Mouse (Mus musculus) erythroid progenitor cell, adult 5-6 weeks (primary cell): Measurements from ENCODE around the gene Dmpk. TPM values are rescaled to one million over a fixed set of nuclear protein-coding genes. Genes with fewer than 3 reads are reported as not detected.
"Not testable (repeated sequence)": the region's sequence is repeated elsewhere in the genome, so short reads cannot be mapped to it uniquely, and the experiment has no call there.

Experiments used
- ATAC-seq: replicated peaks from 2 replicates; pipeline ENCODE4 v1.8.0; 2016; ENCODE audit warnings: moderate number of reproducible peaks, mild to moderate bottlenecking, moderate TSS enrichment, inconsistent platforms; ENCODE audit not compliant: poor library complexity, low FRiP score, severe bottlenecking
- total RNA-seq, 2 experiments: library from RNA; stranded (forward) in 1 of 2; stranded (reverse) in 1 of 2; fragments of 150-400 nt in 1 of 2; fragments of 186-747, 209-891 nt in 1 of 2; gene quantifications; 2 replicates each; pipeline versions ENCODE4 v1.2.3 to v1.2.4; 2015 to 2017; ENCODE audit warnings: low replicate concordance in 2 of 2

Gene Dmpk
- total RNA-seq (2015; ENCODE audit: low replicate concordance), result 15.9 and 18.4 TPM in 2 replicates
- total RNA-seq (2017; ENCODE audit: low replicate concordance), result 4.2 and 5.0 TPM in 2 replicates

- ATAC-seq, result no peak
These were observed at the start of gene Dmpk for GRCm38 (mm10) chr7:19083701-19084100. Dmpk (plus strand) TSS chr7:19083849.

DNA sequence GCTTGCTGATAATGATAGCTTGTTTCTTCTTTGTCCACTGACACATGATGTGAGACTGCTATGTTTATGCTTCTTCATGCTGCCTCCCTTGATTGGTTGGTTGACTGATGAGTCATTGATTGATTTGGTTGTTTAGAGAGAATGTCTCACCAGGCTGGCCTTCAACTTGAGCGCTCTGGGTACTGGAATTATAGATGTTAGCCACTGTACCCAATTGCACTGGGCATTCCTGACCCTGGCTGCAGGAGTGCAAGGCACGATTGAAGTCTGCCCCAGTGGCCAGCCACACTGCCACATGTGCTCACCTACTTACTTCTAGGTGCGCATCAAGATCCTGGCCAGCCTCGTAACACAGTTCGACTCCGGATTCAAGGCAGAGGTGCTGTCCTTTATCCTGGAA lies 39.0 kb upstream of the Dmpk start:
- ATAC-seq, result no peak

- ATAC-seq, result no peak
These were observed 37.2 kb upstream of the Dmpk start for GRCm38 (mm10) chr7:19046286-19047069.

- ATAC-seq, result no peak
These were observed 35.6 kb upstream of the Dmpk start for GRCm38 (mm10) chr7:19048006-19048527.

GRCm38 (mm10) chr7:19049252-19049651 lies 34.4 kb upstream of the Dmpk start:
- no peak for ATAC-seq

GRCm38 (mm10) chr7:19050172-19050571 lies 33.5 kb upstream of the Dmpk start:
- ATAC-seq, result no peak

- no peak for ATAC-seq
These were observed 32.5 kb upstream of the Dmpk start for GRCm38 (mm10) chr7:19051161-19051560.

- no peak for ATAC-seq
These were observed 31.1 kb upstream of the Dmpk start for GRCm38 (mm10) chr7:19052345-19053135.

DNA sequence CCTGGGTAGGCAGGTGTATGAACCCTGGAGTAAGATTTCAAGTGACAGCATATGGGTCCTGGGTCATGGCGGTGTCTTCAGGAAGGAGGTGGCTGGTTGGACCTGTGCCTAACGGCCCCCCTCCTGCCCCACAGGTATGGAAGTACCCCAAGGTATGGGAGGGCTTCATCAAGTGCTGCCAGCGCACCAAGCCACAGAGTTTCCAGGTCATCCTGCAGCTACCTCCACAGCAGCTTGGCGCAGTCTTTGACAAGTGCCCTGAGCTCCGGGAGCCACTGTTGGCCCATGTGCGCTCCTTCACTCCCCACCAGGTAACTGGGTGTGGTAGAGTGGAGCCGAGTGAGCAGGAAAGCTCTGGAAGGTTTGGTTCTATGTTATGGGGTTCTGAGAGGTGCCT lies 30.5 kb upstream of the Dmpk start:
- no peak for ATAC-seq

DNA sequence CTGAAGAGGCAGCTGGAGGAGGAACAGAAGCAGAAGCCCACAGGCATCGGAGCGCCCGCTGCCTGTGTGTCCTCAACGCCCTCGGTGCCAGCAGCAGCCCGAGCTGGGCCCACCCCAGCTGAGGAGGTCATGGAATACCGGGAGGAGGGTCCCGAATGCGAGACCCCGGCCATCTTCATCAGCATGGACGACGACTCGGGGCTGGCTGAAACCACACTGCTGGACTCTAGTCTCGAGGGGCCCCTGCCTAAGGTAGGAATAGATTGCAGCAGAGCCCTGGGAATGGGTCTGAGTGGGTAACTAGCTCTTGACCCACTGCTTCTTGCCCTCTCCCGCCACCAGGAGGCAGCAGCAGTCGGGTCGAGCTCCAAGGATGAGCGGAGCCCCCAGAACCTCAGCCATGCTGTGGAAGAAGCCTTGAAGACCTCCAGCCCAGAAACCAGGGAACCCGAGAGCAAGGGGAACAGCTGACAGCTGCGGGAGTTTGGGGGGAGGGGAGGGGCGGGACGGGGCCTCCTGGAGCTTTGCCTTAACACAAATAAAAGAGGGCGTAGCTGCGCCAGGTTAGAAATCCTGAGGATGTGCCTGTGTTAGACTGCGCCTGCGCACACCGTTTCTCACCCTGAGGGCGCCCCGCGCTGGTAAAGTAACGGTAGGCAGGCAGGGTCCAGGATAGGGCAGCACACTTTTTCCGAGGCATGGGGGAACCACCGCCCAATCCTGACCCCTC lies 29.4 kb upstream of the Dmpk start, which contains the start of gene Rsph6a:
TSS of gene Rsph6a (plus strand) at position 644 of the 730 bp plus-strand sequence.
- no peak for ATAC-seq

GRCm38 (mm10) chr7:19054777-19055076 lies 28.9 kb upstream of the Dmpk start:
- no peak for ATAC-seq

DNA sequence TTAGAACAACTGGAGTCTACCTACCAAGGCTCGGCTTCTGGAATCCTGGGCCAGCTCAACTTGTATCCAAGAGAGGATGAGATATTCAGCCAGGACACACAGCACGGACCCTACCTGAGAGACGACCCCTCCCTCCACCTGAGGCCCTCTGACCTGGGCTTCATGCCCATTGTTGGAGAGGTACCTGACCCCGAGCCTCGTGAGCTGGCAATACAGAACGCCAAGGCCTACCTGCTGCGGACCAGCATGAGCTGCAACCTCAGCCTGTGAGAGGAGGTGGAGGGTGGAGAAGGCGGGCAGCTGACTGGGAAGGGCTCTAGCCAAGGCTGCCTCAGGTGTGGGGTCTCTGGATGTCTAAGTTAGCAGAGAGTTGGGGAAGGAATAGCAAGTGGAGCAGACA lies 28.5 kb upstream of the Dmpk start:
- ATAC-seq, result no peak

- no peak for ATAC-seq
These were observed 26.2 kb upstream of the Dmpk start for GRCm38 (mm10) chr7:19057405-19057804.

GRCm38 (mm10) chr7:19065896-19066295 lies 17.8 kb upstream of the Dmpk start:
- ATAC-seq, result no peak

DNA sequence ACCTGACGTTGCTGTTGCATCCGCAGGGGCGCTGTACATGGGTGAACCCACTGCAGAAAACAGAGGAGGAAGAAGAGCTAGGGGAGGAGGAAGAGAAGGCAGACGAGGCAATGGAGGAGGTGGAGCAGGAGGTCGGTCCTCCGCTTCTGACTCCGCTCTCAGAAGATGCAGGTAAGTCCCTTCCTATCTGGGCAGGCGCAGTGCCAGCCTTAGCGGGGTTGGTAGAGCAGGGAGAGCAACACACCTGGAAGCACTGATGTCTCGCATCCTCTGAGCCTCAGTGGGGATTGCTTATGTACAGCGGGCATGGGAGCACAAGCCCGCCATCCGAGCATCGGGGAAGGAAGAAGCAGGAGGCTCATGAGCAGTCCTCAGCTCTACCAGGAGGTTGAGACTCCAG lies 16.6 kb upstream of the Dmpk start:
- no peak for ATAC-seq

DNA sequence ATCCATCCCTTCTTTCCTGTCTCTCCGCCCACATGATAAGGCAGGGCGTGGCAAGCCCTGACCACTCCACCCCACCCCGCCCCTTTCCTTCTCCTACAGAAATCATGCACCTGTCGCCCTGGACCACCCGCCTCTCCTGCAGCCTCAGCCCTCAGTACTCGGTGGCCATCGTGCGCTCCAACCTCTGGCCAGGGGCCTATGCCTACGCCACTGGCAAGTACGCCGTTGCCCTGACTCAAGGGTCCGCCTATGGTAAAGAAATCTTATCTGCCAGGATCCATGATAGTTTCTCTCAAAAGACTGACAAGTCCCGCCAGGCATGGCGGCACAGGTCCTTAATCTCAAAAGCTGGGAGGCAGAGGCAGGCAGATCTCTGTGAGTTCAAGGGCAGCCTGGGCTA lies 15.7 kb upstream of the Dmpk start:
- no peak for ATAC-seq

GRCm38 (mm10) chr7:19068707-19069106 lies 14.9 kb upstream of the Dmpk start:
- ATAC-seq, result no peak

DNA sequence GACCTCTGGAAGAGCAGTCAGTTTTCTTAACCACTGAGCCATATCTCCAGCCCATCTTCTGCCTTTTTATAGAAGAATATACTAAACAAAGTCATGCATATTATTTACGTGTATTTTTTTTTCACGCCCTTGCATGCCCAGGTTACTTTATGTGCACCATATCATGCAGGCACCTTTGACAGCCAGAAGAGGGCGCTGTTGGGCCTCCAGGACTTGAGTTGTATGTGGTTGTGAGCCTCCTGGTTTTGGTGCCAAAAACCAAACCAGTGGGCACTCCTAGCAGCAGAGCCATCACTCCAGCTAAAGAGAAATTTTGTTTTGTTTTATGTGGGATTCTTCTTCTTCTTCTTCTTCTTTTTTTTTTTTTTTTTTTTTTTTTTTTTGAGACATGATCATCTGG lies 14.1 kb upstream of the Dmpk start:
- ATAC-seq, result no peak

DNA sequence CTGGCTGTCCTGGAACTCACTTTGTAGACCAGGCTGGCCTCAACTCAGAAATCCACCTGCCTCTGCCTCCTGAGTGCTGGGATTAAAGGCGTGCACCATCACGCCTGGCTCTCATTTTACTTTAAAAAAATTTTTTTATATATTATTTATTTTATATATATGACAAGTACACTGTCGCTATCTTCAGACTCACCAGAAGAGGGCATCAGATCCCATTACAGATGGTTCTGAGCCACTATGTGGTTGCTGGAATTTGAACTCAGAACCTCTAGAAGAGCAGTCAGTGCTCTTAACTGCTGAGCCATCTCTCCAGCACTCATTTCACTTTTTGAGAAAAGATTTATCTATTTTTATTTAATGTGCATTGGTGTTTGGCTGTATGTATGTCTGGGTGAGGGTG lies 12.6 kb upstream of the Dmpk start:
- not testable (repeated sequence) for ATAC-seq

- ATAC-seq, result no peak
These were observed 10.1 kb upstream of the Dmpk start for GRCm38 (mm10) chr7:19073504-19073903.
